Mouse (Mus musculus): ENCODE data around the gene Srsf7. TPM values are rescaled to one million over a fixed set of nuclear protein-coding genes. Genes with fewer than 3 reads are reported as not detected.
"Not testable (repeated sequence)": the region's sequence is repeated elsewhere in the genome, so short reads cannot be mapped to it uniquely, and the experiment has no call there.

Srsf7 gene
- total RNA-seq, 2 experiments from 2014 or later, result 22.9 to 27.4 TPM

- intact Hi-C loops (cut with DNase I), result no loop called here
- no peak for DNase-seq
Measured at GRCm38 (mm10) chr17:80206301-80206670, 821 bp downstream of the Srsf7 start.

- no peak for DNase-seq
- intact Hi-C loops (cut with DNase I), result no loop called here
Measured at GRCm38 (mm10) chr17:80205657-80206056, 1.4 kb downstream of the Srsf7 start.

GRCm38 (mm10) chr17:80199160-80199778 lies 7.8 kb downstream of the Srsf7 start:
- intact Hi-C loops (cut with DNase I), result no loop called here
- DNase-seq, result no peak

GRCm38 (mm10) chr17:80193075-80193474 lies 14.0 kb downstream of the Srsf7 start:
- no peak for DNase-seq
- intact Hi-C loops (cut with DNase I), result no loop called here

- no peak for DNase-seq
- intact Hi-C loops (cut with DNase I), result loop anchor here (5.0 to 10.0 kb wide), 2 partner anchors 321 to 519 kb away; no protein-coding TSS in a partner anchor
Measured at GRCm38 (mm10) chr17:80183615-80184014, 23.5 kb downstream of the Srsf7 start.

- no peak for DNase-seq
- intact Hi-C loops (cut with DNase I), result loop anchor here (2.0 to 10.0 kb wide), 3 partner anchors 132 to 516 kb away; no protein-coding TSS in a partner anchor
Measured at GRCm38 (mm10) chr17:80180468-80180867, 26.6 kb downstream of the Srsf7 start.

- peak; percentile 43 to 65 for DNase-seq
- intact Hi-C loops (cut with DNase I), result loop anchor here (2.0 to 10.0 kb wide), 3 partner anchors 131 to 515 kb away; no protein-coding TSS in a partner anchor
Measured at GRCm38 (mm10) chr17:80179959-80180358, 27.1 kb downstream of the Srsf7 start.

GRCm38 (mm10) chr17:80178846-80179245 lies 28.3 kb downstream of the Srsf7 start:
- intact Hi-C loops (cut with DNase I), result not testable (repeated sequence)

GRCm38 (mm10) chr17:80175966-80176365 lies 31.1 kb downstream of the Srsf7 start:
- DNase-seq, result no peak
- intact Hi-C loops (cut with DNase I), result no loop called here

More at GRCm38 (mm10) chr17:80178846-80179245, 28.3 kb downstream of the Srsf7 start:
- not testable (repeated sequence) for DNase-seq

GRCm38 (mm10) chr17:80175386-80175739 lies 31.7 kb downstream of the Srsf7 start:
- no peak for DNase-seq
- intact Hi-C loops (cut with DNase I), result no loop called here

GRCm38 (mm10) chr17:80174699-80175385 lies 32.3 kb downstream of the Srsf7 start:
- no peak for DNase-seq
- intact Hi-C loops (cut with DNase I), result no loop called here

- no peak for DNase-seq
- intact Hi-C loops (cut with DNase I), result no loop called here
Measured at GRCm38 (mm10) chr17:80174146-80174545, 33.0 kb downstream of the Srsf7 start.

GRCm38 (mm10) chr17:80173708-80174107 lies 33.4 kb downstream of the Srsf7 start:
- no peak for DNase-seq
- intact Hi-C loops (cut with DNase I), result no loop called here

GRCm38 (mm10) chr17:80172761-80173160 lies 34.3 kb downstream of the Srsf7 start:
- no peak for DNase-seq
- intact Hi-C loops (cut with DNase I), result no loop called here

GRCm38 (mm10) chr17:80171948-80172347 lies 35.2 kb downstream of the Srsf7 start:
- intact Hi-C loops (cut with DNase I), result no loop called here
- DNase-seq, result no peak

GRCm38 (mm10) chr17:80170951-80171350 lies 36.2 kb downstream of the Srsf7 start:
- no peak for DNase-seq
- intact Hi-C loops (cut with DNase I), result no loop called here

- intact Hi-C loops (cut with DNase I), result no loop called here
- DNase-seq, result no peak
Measured at GRCm38 (mm10) chr17:80169792-80170191, 37.3 kb downstream of the Srsf7 start.

GRCm38 (mm10) chr17:80168425-80169182 lies 38.5 kb downstream of the Srsf7 start:
- intact Hi-C loops (cut with DNase I), result no loop called here
- DNase-seq, result peak; percentile 17 to 26

- intact Hi-C loops (cut with DNase I), result no loop called here
- DNase-seq, result no peak
Measured at GRCm38 (mm10) chr17:80167851-80168251, 39.3 kb downstream of the Srsf7 start.

GRCm38 (mm10) chr17:80167436-80167835 lies 39.7 kb downstream of the Srsf7 start:
- no peak for DNase-seq
- intact Hi-C loops (cut with DNase I), result no loop called here

- intact Hi-C loops (cut with DNase I), result no loop called here
- no peak for DNase-seq
Measured at GRCm38 (mm10) chr17:80166346-80166745, 40.8 kb downstream of the Srsf7 start.

Measured in gastrocnemius, postnatal 36 days (tissue).